Mouse (Mus musculus): ENCODE results near the gene Nfic.
A peak's percentile ranks its signal among the peaks of the same experiment; 100 is the strongest.

The Nfic gene

GRCm38 (mm10) chr10:81455181-81455895, at the start of gene Nfic:
Nfic (minus strand) TSS chr10:81455635.
- no peak for DNase-seq (ENCODE audit: low spot score)

- DNase-seq (ENCODE audit: low spot score), result peak; percentile 75
Observed at GRCm38 (mm10) chr10:81502658-81503057, 47.2 kb upstream of the Nfic start.

- no peak for DNase-seq (ENCODE audit: low spot score)
Observed at GRCm38 (mm10) chr10:81501863-81502262, 46.4 kb upstream of the Nfic start.

GRCm38 (mm10) chr10:81500032-81500431, 44.6 kb upstream of the Nfic start, which contains the start of gene S1pr4:
S1pr4 (minus strand) TSS chr10:81500132.
- DNase-seq (ENCODE audit: low spot score), result no peak

- DNase-seq (ENCODE audit: low spot score), result no peak
Observed at GRCm38 (mm10) chr10:81499250-81499901, 43.9 kb upstream of the Nfic start.

- DNase-seq (ENCODE audit: low spot score), result no peak
Observed at GRCm38 (mm10) chr10:81498316-81499249, 43.1 kb upstream of the Nfic start.

GRCm38 (mm10) chr10:81497401-81498270, 42.2 kb upstream of the Nfic start:
- peak; percentile 26 for DNase-seq (ENCODE audit: low spot score)

- no peak for DNase-seq (ENCODE audit: low spot score)
Observed at GRCm38 (mm10) chr10:81496969-81497368, 41.5 kb upstream of the Nfic start.

GRCm38 (mm10) chr10:81496264-81496901, 40.9 kb upstream of the Nfic start, which contains the start of gene Ncln:
Ncln (minus strand) TSS chr10:81496392.
- peak; percentile 98 for DNase-seq (ENCODE audit: low spot score)

- DNase-seq (ENCODE audit: low spot score), result no peak
Observed at GRCm38 (mm10) chr10:81495616-81496263, 40.3 kb upstream of the Nfic start.

- DNase-seq (ENCODE audit: low spot score), result no peak
Observed at GRCm38 (mm10) chr10:81495151-81495550, 39.7 kb upstream of the Nfic start.

GRCm38 (mm10) chr10:81494260-81495041, 39.0 kb upstream of the Nfic start:
- DNase-seq (ENCODE audit: low spot score), result no peak

GRCm38 (mm10) chr10:81493601-81494220, 38.3 kb upstream of the Nfic start:
- peak; percentile 38 for DNase-seq (ENCODE audit: low spot score)

- DNase-seq (ENCODE audit: low spot score), result no peak
Observed at GRCm38 (mm10) chr10:81492606-81493240, 37.3 kb upstream of the Nfic start.

- DNase-seq (ENCODE audit: low spot score), result no peak
Observed at GRCm38 (mm10) chr10:81491018-81491417, 35.6 kb upstream of the Nfic start.

GRCm38 (mm10) chr10:81489941-81490340, 34.5 kb upstream of the Nfic start:
- DNase-seq (ENCODE audit: low spot score), result no peak

GRCm38 (mm10) chr10:81488081-81488480, 32.6 kb upstream of the Nfic start:
- DNase-seq (ENCODE audit: low spot score), result no peak

- DNase-seq (ENCODE audit: low spot score), result no peak
Observed at GRCm38 (mm10) chr10:81486496-81486895, 31.1 kb upstream of the Nfic start.
